Mouse (Mus musculus): Measurements from ENCODE around the gene Dnajb2. TPM values are rescaled to one million over a fixed set of nuclear protein-coding genes. Genes with fewer than 3 reads are reported as not detected.

The Dnajb2 gene
- polyA plus RNA-seq (2014; fragmentation: Illumina TruSeq; extraction: RNeasy Lipid Tissue Mini Kit (QIAGEN cat#74804); ENCODE audit: low read depth, low replicate concordance), result 138 TPM

DNA sequence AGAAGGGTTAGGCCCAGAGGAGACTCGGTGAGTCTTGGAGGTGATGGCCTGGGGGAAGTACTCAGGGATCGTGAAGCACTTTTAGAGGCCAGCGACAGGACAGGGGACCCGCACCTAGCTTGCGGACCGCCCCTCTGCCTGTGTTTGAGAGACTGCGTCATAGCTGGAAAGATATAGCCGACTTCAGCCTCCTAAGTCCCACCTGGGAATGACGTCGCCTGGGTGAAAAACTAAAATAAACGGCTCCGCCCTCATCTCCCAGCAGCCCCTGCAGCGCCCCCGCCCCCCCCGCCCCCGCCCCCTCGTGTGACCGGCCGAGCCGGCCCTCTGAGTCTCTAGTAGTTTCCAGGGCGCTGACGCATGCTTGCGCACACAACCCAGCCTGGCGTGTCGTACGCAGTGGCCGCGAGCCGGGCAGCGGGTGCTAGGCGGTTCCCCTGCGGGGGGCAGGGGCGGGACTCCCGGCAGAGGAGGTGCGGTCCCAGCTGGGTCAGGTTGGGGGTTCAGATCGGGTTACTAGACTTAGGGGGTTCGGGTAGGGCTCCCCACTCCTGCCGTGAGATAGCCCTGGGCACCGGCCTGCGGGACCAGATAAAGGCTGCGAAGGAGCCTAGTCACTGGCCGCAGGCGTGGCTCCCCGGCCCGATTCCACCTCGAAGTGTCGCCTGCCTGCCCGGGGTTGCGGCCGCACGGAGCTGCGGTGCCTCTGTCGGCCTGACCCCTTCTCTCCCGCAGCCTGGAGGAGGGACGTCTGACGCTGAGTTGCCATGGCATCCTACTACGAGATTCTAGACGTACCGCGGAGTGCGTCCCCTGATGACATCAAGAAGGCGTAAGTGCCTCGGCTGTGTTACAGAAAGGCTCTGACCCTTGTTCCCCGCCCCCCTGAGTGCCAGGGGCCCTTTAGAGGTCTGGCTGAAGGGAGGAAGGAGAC is at the start of gene Dnajb2:
Dnajb2 (plus strand) TSS at position 290 of the 934 bp plus-strand sequence.

DNA sequence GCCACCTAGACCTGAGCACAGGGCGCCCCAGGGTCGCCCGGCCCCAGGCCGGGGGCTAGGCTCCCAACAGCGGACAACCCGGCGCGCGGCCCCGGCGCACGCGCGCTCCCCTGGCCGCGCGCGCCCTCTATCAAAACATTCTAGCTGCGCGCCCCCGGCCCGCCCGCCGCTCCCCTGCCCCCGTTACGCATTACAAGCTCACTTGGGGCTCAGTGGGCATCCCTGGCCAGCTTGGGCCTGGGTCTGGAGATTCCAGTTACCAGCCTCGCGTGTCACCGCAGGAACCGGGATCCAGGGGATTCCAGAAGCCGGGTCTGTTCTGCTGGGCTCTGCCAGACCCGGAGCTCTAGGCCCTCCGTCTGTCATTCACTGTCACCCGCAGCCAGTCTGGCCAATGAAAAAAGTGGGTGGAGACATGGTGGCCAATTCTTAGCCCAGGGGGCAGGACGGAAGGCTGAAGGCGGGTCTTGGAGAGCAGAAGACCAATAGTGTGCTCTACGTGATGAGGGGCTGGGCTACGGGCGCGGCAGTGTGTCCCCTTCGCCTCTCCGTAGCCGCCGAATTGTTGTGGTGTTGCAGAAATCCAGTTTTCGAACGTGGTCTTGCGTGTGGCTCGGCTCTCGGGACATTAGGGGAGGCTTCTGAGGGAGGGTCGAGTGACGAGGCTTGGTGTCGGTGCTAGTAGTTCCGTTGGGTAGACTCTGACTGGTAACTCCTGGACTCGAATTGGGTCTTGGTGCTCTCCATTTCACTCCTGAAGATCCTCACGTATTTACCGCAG is 44.4 kb upstream of the Dnajb2 start, which contains the start of the genes Ankzf1 and Atg9a:
Ankzf1 (plus strand) TSS at position 530 of the 781 bp plus-strand sequence.
Atg9a (minus strand) TSS at position 575 of the 781 bp plus-strand sequence.

DNA sequence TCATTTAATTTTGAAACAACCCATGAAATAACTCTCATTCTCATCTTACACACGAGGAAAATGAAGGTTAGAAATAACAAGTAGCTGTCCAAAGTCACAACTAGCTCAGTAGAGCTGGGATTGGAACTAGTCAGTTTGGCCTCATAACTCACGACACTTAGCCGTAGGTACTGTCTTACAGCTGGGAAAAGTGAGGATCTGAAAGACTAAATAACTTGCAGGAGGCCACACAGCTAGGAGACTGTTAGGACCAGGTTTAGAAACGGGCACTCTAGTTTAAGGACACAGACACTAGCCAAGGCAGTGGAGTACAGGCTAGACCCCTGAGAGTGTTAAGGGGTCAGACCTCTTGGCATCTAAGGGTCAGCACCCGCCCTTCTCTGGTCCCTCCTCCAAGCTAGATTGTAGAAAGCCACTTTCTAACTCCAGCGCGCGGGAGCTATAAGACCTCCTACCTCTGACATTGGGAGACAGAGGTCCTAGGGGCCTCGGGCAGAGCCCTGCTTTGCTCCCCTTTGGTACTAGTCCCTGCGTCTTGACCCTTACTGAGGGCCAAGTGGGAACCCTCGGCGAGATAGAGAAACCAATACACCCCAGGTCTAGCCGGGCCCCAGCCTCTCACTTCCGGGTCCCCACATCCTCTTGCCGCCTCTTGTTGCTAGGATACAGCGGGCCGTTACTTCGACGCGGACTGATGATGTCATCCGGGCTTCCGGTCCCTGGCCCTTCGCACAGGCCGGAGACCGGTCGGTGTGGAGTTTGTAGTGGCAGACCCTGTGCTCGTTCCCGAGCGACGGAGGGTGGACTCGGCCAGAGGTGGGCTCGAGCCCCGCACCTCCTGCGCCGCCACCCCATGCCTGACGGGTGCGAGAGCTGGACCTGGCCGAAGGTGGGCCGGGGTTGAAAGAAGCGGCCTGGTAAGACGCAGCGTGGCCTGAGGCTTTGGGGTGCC is 25.8 kb upstream of the Dnajb2 start, which contains the start of the genes Glb1l and Stk16:
Glb1l (minus strand) TSS at position 678 of the 952 bp plus-strand sequence.
Stk16 (plus strand) TSS at position 703 of the 952 bp plus-strand sequence.

DNA sequence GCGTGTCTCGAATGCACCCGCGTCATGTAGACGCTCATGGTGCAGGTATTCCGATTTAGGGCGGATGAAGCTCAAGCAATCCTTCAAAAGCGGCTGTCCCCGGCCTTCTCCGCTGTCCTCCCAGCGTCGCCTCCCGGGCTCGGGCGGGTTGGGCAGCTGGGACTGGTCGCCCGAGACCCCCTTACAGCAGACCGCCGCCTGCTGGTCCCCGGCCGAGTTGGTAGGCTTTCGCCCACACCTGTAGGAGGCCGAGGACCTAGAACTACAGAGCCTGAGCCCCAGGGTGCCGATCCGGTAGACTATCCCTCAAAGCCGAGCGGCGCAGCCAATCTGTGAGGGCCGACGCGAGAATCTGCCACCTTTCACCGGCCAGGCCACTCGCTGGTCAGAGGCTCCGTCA is 16.7 kb upstream of the Dnajb2 start, which contains the start of gene Tuba4a:
Tuba4a (minus strand) TSS at position 335 of the 400 bp plus-strand sequence.

DNA sequence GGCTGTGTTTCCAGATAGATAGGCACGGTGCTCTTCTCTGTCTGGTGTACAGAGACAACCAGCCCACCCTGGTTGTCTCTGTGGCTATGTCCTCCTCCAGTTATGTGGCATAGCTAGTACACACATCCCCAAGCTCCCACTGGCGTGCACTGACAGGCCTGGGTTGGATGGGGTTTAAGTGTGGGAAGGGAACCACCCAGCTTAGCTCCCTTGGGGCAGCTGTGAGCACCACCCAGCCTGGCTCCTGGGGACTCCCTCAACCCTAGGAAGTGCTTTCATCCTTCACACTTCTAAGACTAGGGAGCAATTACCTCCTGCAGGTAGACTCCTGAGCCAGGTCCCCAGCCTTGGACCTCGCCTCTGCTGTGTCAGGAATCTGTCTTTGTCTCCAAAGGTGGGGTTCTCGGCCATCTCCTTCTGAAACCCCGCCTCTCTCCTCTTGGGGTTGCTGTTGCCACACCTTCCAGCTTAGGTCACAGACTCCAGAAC is 4.5 kb upstream of the Dnajb2 start, which contains the start of gene A630095N17Rik:
A630095N17Rik (minus strand) TSS at position 439 of the 489 bp plus-strand sequence.

DNA sequence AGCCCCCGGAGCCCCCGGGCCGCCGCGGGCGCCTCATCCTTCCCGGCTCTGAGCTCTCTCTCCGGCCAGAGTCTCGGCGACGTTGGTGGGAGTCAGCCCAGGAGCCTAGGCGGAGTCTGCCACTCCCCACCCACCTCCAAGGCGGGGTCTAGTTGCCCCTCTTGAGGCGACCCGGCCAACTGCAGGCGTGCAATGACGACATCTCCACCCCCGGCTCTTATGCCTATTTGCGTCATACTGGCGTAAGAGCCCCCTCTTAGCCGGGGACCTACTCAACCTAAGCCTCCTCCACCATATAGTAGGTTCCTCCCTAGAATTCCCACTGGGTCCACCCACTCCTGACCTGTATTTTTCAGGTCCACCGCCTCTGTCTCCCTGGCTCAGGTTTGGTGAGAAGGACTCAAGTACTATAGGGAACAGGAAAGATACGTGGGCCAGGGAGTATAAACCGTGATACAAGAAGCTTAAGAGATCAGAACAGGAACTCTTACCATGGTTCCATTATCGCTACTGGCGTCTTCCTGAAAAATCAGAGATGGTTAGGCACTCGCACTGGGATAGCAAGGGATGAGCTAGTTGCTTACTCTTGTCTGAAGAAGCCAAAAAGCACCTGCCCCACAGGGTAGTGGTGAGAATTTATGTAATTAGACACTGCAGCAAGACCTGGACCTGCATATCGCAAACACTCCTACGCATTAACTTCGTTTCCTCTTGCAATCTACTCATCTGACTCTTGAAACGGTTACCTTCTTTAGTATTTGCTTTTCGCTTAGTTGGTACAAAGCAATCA is 28.1 kb downstream of the Dnajb2 start, which contains the start of gene Ptprn:
Ptprn (minus strand) TSS at position 412 of the 790 bp plus-strand sequence.

DNA sequence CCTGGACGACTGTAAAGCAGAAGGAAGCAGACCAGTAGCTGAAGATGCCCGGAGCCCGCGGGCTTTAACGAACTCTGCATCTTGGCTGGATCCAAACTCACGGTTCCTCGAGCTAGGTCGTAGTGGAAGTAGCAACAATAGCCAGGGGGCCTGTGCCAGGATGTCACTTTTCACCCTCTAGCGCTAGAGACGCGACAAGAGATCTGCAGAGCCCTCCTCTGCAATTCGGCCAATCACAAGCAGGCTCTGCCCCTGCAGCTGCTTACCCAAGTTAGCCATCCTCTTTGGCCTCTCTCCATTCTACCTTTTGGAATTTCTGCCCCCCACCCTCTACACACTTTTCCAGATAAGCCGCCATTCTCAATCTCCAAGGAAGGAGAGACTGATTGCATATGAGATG is 42.0 kb downstream of the Dnajb2 start, which contains the start of gene Resp18:
Resp18 (minus strand) TSS at position 188 of the 400 bp plus-strand sequence.

Other genes with a start within 250 kb of the Dnajb2 start
- gene Nhej1, start 111.2 kb upstream of the Dnajb2 start, polyA plus RNA-seq (2014; fragmentation: Illumina TruSeq; extraction: RNeasy Lipid Tissue Mini Kit (QIAGEN cat#74804); ENCODE audit: low read depth, low replicate concordance), result 6.0 TPM
- 0.92 TPM for gene Slc23a3, start 102.5 kb upstream of the Dnajb2 start, polyA plus RNA-seq (2014; fragmentation: Illumina TruSeq; extraction: RNeasy Lipid Tissue Mini Kit (QIAGEN cat#74804); ENCODE audit: low read depth, low replicate concordance)
- gene Cnppd1, start 93.7 kb upstream of the Dnajb2 start, polyA plus RNA-seq (2014; fragmentation: Illumina TruSeq; extraction: RNeasy Lipid Tissue Mini Kit (QIAGEN cat#74804); ENCODE audit: low read depth, low replicate concordance), result 31.4 TPM
- 22.9 TPM for gene Retreg2, start 93.6 kb upstream of the Dnajb2 start, polyA plus RNA-seq (2014; fragmentation: Illumina TruSeq; extraction: RNeasy Lipid Tissue Mini Kit (QIAGEN cat#74804); ENCODE audit: low read depth, low replicate concordance)
- gene Zfand2b, start 67.8 kb upstream of the Dnajb2 start, polyA plus RNA-seq (2014; fragmentation: Illumina TruSeq; extraction: RNeasy Lipid Tissue Mini Kit (QIAGEN cat#74804); ENCODE audit: low read depth, low replicate concordance), result 18.5 TPM
- gene Abcb6, start 56.0 kb upstream of the Dnajb2 start, polyA plus RNA-seq (2014; fragmentation: Illumina TruSeq; extraction: RNeasy Lipid Tissue Mini Kit (QIAGEN cat#74804); ENCODE audit: low read depth, low replicate concordance), result 19.1 TPM
- 18.6 TPM for gene Ankzf1, start 44.3 kb upstream of the Dnajb2 start, polyA plus RNA-seq (2014; fragmentation: Illumina TruSeq; extraction: RNeasy Lipid Tissue Mini Kit (QIAGEN cat#74804); ENCODE audit: low read depth, low replicate concordance)
- gene Atg9a, start 44.2 kb upstream of the Dnajb2 start, polyA plus RNA-seq (2014; fragmentation: Illumina TruSeq; extraction: RNeasy Lipid Tissue Mini Kit (QIAGEN cat#74804); ENCODE audit: low read depth, low replicate concordance), result 60.8 TPM
- gene Glb1l, start 25.6 kb upstream of the Dnajb2 start, polyA plus RNA-seq (2014; fragmentation: Illumina TruSeq; extraction: RNeasy Lipid Tissue Mini Kit (QIAGEN cat#74804); ENCODE audit: low read depth, low replicate concordance), result 3.8 TPM
- gene Stk16, start 25.6 kb upstream of the Dnajb2 start, polyA plus RNA-seq (2014; fragmentation: Illumina TruSeq; extraction: RNeasy Lipid Tissue Mini Kit (QIAGEN cat#74804); ENCODE audit: low read depth, low replicate concordance), result 57.6 TPM
- 524 TPM for gene Tuba4a, start 16.5 kb upstream of the Dnajb2 start, polyA plus RNA-seq (2014; fragmentation: Illumina TruSeq; extraction: RNeasy Lipid Tissue Mini Kit (QIAGEN cat#74804); ENCODE audit: low read depth, low replicate concordance)
- gene A630095N17Rik, start 4.3 kb upstream of the Dnajb2 start, polyA plus RNA-seq (2014; fragmentation: Illumina TruSeq; extraction: RNeasy Lipid Tissue Mini Kit (QIAGEN cat#74804); ENCODE audit: low read depth, low replicate concordance), result not detected
- gene Ptprn, start 28.1 kb downstream of the Dnajb2 start, polyA plus RNA-seq (2014; fragmentation: Illumina TruSeq; extraction: RNeasy Lipid Tissue Mini Kit (QIAGEN cat#74804); ENCODE audit: low read depth, low replicate concordance), result 1.8 TPM
- not detected for gene Resp18, start 42.0 kb downstream of the Dnajb2 start, polyA plus RNA-seq (2014; fragmentation: Illumina TruSeq; extraction: RNeasy Lipid Tissue Mini Kit (QIAGEN cat#74804); ENCODE audit: low read depth, low replicate concordance)
- 85.9 TPM for gene Dnpep, start 81.6 kb downstream of the Dnajb2 start, polyA plus RNA-seq (2014; fragmentation: Illumina TruSeq; extraction: RNeasy Lipid Tissue Mini Kit (QIAGEN cat#74804); ENCODE audit: low read depth, low replicate concordance)
- 1,259 TPM for gene Des, start 123.9 kb downstream of the Dnajb2 start, polyA plus RNA-seq (2014; fragmentation: Illumina TruSeq; extraction: RNeasy Lipid Tissue Mini Kit (QIAGEN cat#74804); ENCODE audit: low read depth, low replicate concordance)
- 125 TPM for gene Speg, start 138.9 kb downstream of the Dnajb2 start, polyA plus RNA-seq (2014; fragmentation: Illumina TruSeq; extraction: RNeasy Lipid Tissue Mini Kit (QIAGEN cat#74804); ENCODE audit: low read depth, low replicate concordance)
- gene Gmppa, start 199.5 kb downstream of the Dnajb2 start, polyA plus RNA-seq (2014; fragmentation: Illumina TruSeq; extraction: RNeasy Lipid Tissue Mini Kit (QIAGEN cat#74804); ENCODE audit: low read depth, low replicate concordance), result 62.0 TPM
- gene Asic4, start 214.0 kb downstream of the Dnajb2 start, polyA plus RNA-seq (2014; fragmentation: Illumina TruSeq; extraction: RNeasy Lipid Tissue Mini Kit (QIAGEN cat#74804); ENCODE audit: low read depth, low replicate concordance), result not detected
- 18.1 TPM for gene Chpf, start 242.9 kb downstream of the Dnajb2 start, polyA plus RNA-seq (2014; fragmentation: Illumina TruSeq; extraction: RNeasy Lipid Tissue Mini Kit (QIAGEN cat#74804); ENCODE audit: low read depth, low replicate concordance)
- gene Tmem198, start 243.1 kb downstream of the Dnajb2 start, polyA plus RNA-seq (2014; fragmentation: Illumina TruSeq; extraction: RNeasy Lipid Tissue Mini Kit (QIAGEN cat#74804); ENCODE audit: low read depth, low replicate concordance), result 0.55 TPM